Mouse (Mus musculus) macrophage (primary cell): ENCODE measurements around the gene Adss. TPM values are rescaled to one million over a fixed set of nuclear protein-coding genes. Genes with fewer than 3 reads are reported as not detected.

Experiments used
- H3K27ac ChIP-seq: fragments of 350-480 bp; formaldehyde crosslinking; 2 replicates; pipeline ENCODE4 v1.9.0; 2021
- H3K36me3 ChIP-seq: fragments of 350-480 bp; formaldehyde crosslinking; 2 replicates; pipeline ENCODE4 v1.9.0; 2021; ENCODE audit errors: inconsistent target
- H3K4me3 ChIP-seq: fragments of 350-480 bp; formaldehyde crosslinking; 2 replicates; pipeline ENCODE4 v1.9.0; 2021; ENCODE audit errors: inconsistent target
- H3K79me2 ChIP-seq: fragments of 350-480 bp; formaldehyde crosslinking; 2 replicates; pipeline ENCODE4 v1.9.0; 2021; ENCODE audit errors: inconsistent target
- WGBS: methylation state at CpG from one replicate; pipeline ENCODE4 v1.1.7; 2026; ENCODE audit warnings: inconsistent platforms; ENCODE audit not compliant: missing documents; 5-methylcytosine and 5-hydroxymethylcytosine counted together
- polyA plus RNA-seq: library from polyadenylated mRNA; stranded (reverse); fragments of 250-400 nt; gene quantifications from 3 replicates; pipeline ENCODE4 v1.2.4, GENCODE M21; 2018; ENCODE audit warnings: inconsistent platforms

The Adss gene
- polyA plus RNA-seq, 1 experiment from 2014 or later: 43.2 TPM

DNA sequence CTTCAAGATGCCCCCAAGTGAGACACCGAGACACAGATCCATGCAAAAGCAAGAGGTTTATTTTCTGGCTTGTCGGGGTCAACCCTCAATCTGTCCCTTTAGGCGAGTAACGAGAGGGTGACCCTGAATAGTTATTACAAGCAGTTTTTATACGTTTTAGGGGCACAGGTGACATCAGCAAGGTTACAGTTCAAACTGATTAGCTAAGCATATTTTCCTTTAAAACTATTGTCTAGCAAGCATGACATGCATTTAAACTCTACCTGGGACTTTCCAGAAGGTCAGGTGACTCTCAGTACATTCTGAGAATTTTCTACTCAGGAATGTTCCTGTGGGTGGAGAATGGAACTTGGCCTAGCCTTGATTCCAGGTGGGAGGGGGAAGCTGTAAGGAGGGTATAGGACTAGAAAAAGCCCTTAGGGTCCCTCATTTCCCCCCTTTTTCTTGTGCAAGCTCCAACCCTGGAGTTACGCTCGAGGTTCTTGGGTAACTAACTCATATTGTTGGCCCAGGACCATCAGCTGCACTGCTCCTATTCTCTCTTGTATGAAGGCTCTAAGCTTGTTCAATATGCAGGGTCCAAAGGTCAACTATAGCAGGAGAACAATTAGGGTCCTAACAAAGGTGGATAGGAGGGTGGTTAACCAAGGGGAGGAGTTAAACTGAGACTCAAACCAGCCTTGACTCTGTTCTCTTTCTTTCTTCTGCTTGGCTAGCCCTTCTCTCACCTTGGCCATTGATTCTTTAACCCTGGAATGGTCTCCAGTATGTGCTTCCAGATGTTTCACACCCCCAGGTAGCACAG, 51.6 kb downstream of the Adss start:
- WGBS: 84% methylated on average over 7 of the region's 7 CpGs
- H3K79me2 ChIP-seq: no peaks in the 10 kb centered on the region
- H3K27ac ChIP-seq: no peak overlapping the region
- H3K4me3 ChIP-seq: no peak overlapping the region
- H3K36me3 ChIP-seq: no peaks in the 10 kb centered on the region

DNA sequence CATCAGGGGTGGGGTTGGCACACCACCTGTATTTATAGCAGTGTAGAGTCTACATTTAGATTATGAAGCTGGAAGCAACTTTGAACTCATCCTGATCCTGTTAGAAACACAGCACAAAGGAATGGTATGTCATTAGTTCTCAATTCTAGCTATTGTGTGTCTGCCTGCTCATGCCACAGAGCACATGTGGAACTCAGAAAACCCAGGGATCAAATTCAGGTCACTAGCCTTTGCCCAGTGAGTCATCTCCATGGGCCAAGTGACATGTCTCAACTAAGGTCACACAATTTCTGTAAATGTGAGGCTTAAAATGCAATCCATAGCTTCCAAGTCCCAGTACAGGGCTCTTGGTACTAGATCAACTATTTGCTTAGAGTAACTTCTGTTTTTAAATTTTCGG, 54.2 kb downstream of the Adss start:
- H3K4me3 ChIP-seq: no peak overlapping the region
- WGBS: 94% methylated on average over 1 of the region's 1 CpGs
- no peaks in the 10 kb centered on the region for H3K36me3 ChIP-seq
- no peak overlapping the region for H3K27ac ChIP-seq
- H3K79me2 ChIP-seq: no peaks in the 10 kb centered on the region

DNA sequence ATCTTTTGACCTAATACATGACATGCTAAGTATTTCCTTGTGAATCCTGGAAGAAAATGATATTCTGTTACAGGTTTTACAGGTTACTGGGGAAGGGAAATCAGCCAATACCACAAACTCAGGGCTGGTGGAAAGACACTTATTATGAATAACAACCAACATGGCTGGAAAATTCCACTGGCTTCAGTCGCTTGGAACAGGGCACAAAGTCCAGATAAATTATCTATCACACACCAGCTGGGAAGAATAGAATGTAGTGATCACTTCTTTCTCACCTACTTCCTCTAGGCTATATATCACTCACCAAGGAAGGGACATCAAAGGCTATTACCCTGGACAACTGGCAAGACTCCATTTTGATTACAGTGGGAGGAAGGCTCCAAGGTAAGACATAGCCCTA, 55.6 kb downstream of the Adss start:
- H3K79me2 ChIP-seq: no peaks in the 10 kb centered on the region
- H3K4me3 ChIP-seq: no peak overlapping the region
- WGBS: 100% methylated on average over 1 of the region's 1 CpGs
- no peaks in the 10 kb centered on the region for H3K36me3 ChIP-seq
- H3K27ac ChIP-seq: no peak overlapping the region

DNA sequence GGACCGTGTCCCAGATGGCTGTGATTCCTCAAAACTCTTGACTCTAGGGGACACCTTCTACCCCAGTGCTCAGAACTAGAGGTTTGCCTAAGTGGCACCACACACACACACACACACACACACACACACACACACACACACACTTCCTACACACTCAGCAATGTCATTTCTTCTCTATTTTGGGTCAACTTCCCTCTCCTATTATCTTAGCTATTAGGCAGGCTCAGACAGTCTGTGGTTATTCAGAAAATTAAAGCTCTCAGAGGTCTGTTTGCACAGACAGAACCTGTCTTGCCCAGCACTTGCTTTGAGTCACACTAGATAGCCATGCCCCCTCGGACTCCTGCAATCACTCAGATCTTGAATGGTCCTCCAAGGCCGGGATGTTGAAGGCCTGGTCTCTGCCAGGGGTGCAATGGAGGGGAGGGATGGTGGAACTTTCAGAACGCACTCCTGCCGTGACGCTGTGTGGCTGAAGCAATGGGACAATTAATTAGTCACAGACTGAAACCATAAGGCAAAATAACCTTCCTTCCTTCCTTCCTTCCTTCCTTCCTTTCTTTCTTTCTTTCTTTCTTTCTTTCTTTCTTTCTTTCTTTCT, 58.7 kb downstream of the Adss start:
- Histone ChIP-seq H3K27ac (peak overlapping the region; percentile 36; the same call in 1 of the 2 replicates), H3K36me3 (no peaks in the 10 kb centered on the region), H3K4me3 (no peak overlapping the region), H3K79me2 (no peaks in the 10 kb centered on the region)
- WGBS: 13% methylated on average over 6 of the region's 6 CpGs

DNA sequence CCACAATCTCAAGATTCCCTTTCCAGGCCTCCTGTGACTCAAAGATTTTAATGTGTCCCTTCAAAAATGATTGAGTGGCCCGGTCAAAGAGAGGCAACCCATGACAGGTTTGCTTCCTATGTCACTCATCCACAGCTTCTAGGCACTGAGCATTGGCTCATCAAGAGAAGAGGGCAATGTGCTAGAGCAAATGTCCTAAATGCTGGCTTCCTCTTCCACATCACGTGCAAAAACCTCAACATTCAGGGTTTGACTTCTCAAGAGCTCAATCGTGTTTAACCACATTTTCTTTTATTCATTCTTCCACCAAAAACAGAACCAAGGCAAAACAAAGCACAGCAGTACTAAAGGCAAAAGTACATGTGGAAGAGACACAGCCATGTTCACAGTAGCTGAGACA, 64.3 kb downstream of the Adss start:
- Histone ChIP-seq H3K79me2 (no peaks in the 10 kb centered on the region), H3K4me3 (no peak overlapping the region), H3K36me3 (no peaks in the 10 kb centered on the region), H3K27ac (peak overlapping the region; percentile 19; the same call in 1 of the 2 replicates)
- 40% methylated on average over 3 of the region's 3 CpGs for WGBS

DNA sequence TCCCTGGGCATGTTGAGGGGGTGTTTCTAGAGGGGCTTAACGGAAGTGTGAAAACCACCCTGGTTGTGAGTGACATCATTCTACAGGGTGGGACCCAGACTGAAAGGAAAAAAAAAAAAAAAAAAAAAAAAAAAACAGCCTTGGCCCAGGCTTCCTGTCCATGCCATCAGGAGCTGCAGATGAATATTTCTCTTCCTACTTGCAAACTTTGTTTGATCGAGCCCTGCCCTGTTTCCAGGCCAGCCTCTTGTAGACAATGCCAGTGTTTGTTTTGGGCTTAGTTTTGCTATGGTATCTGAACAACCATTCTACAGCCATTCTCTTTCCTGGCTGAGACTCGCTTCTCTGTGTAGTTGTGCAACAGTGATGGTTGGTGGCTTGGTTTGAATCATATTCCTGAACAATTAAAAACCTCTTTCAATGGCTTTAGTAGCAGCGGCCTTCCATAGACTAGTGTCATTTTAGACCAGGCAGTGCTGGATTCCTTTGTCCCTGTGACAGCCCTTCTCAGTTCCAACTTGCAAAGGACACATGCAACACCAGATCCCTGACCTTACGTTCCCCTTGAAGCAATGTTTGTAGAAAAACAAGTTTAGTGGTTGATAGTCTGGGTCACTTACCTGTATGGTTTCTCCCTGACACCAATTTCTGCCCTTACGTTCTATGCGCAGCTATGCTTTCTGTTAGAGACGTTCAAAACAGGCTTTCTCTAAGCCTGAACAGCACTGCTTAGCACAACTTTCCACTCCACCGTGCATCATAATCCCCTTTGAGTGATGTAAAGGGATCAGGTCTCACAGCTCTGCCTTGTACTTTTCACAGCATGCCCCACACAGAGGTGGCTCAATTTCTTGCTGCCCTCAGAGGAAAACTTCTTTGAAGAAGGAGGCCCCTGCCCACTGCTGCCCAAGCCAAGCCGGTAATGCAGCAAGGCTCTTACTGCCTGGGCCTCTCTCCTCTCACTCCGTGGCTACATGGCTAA, 67.0 kb downstream of the Adss start, which contains the start of gene 1700016C15Rik:
Gene 1700016C15Rik (plus strand): TSS at position 772 of the 982 bp plus-strand sequence.
- WGBS: 87% methylated on average over 10 of the region's 11 CpGs

DNA sequence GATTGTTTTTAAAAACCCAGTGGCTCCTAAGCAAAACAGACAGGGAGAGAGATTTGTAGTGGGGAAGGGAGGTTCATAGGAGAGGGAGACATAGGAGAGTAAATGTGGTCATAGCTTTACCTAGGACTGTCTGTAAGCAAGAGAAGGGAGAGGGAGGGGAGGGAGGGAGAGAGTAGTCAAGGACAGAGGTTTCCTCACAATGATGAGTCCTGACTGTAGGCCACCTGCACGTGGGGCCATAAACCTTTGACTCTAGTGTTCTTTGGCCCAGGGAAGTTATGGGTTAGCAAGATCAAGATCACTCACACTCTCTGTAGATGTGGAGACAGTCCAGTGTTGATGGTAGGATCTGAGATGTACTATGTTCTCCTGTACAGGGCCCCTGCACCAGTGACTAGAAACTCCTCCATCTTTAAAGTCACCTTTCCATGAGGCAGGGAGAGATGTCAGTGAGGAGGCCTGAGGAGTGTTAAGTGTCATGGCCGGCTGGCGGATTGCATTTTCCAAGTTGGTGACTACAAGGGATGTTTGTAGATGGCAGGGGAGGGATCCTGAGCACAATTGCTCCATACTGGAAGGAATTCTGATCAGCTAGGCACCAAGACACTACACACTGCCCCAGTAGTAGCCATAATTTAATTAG, 68.3 kb downstream of the Adss start:
- WGBS: 93% methylated on average over 3 of the region's 3 CpGs
- H3K36me3 ChIP-seq: no peaks in the 10 kb centered on the region
- H3K27ac ChIP-seq: no peak overlapping the region

More for the DNA sequence above, 67.0 kb downstream of the Adss start, which contains the start of gene 1700016C15Rik:
- Histone ChIP-seq H3K79me2 (no peaks in the 10 kb centered on the region), H3K4me3 (no peak within 1 kb of the TSS), H3K36me3 (no peaks in the 10 kb centered on the region), H3K27ac (no peak within 1 kb of the TSS)

DNA sequence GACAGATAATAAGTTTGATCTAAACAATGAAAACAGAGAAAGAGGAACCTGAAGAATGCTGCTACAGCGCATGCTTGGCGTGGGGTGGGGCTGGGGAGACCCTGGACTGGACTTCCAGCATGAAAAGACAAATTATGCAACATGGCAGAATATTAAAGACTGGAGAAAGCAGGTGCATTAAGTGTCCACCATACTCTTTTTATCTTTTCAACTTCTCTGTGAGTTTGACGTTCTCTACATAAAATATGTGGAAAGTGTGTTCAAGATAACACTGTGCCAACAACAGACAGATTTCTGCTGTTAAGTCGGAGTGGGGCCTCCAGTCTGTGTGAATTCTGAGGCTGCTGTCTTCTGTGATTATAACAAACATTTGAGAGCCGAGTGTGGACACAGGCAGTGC, 69.4 kb downstream of the Adss start:
- WGBS: 67% methylated on average over 5 of the region's 5 CpGs
- no peaks in the 10 kb centered on the region for H3K79me2 ChIP-seq
- no peak overlapping the region for H3K27ac ChIP-seq
- no peaks in the 10 kb centered on the region for H3K36me3 ChIP-seq
- H3K4me3 ChIP-seq: no peak overlapping the region

More for the DNA sequence above, 68.3 kb downstream of the Adss start:
- no peaks in the 10 kb centered on the region for H3K79me2 ChIP-seq
- H3K4me3 ChIP-seq: no peak overlapping the region

DNA sequence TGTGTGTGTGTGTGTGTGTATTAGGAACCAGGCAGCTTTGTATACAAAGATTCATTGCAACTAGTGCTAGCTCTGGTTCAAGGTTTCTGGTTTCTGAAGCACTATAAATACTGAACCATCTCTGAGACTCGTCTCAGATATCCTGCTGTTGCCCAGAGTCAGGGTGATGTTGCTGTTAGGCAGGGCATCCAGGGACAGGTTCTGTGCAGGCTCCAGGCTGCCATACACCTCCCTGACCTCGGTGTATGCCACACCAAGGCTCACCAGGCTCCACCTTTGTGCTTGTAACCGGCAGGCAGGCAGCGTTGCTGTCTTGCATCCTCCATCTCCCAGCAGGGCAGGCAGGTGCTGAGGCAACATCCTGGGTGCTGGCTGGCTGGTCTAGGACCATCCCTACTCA, 72.5 kb downstream of the Adss start:
- H3K4me3 ChIP-seq: no peak overlapping the region
- 80% methylated on average over 4 of the region's 4 CpGs for WGBS
- H3K36me3 ChIP-seq: no peaks in the 10 kb centered on the region
- H3K79me2 ChIP-seq: no peaks in the 10 kb centered on the region
- H3K27ac ChIP-seq: no peak overlapping the region

DNA sequence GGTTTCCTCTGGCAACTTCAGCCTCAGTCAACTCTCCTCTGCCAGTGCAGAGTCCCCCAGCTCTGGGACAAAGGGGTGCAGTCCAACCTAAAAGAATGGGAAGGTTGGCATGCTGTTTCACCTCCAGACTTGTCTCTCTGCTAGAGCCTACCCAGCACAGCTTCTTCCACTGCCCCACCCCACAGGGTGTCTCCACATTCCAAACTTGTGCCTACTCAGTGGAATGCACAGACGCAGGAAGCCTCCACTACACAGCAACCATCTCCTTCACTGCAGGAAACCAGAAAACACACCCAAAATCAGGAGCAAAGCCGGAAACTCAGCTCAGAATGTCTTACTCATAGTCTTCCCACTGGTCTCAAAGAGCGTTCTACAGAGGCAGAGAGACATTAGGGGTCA, 77.3 kb downstream of the Adss start:
- 87% methylated on average over 3 of the region's 3 CpGs for WGBS
- H3K36me3 ChIP-seq: no peaks in the 10 kb centered on the region
- H3K79me2 ChIP-seq: no peaks in the 10 kb centered on the region
- H3K4me3 ChIP-seq: no peak overlapping the region
- no peak overlapping the region for H3K27ac ChIP-seq

DNA sequence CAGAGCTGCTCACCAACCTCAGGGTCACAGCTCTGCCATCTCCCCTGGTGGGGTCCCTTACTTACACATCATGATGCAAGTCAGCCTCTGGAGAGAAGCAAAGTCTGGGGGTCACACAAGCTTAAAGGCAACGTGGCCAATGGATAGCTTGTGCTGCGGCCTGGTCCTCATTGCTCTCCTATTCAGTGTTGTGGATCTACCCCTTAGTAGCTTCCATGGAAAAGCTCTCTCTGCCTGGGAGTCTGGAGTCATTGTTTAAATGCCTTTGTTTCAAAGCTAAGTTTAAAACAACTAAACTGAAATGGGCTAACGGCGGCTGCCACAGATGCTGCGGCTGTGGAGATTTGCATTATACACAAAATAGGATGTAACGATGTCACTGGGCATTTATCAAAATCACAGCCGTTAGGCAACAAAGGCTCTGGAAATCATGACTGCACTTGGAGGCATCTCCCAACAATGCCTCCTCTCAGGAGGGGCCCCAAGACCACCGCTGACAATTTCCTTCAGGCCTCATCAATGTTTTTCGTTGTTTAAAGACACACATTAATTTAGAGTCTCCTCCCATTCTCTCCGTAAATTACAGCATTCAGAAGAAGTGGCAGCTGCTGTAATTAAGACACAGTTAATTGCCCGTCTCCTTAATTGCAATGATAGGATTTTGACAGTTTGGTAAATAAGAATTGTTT, 77.8 kb downstream of the Adss start:
- WGBS: 88% methylated on average over 11 of the region's 11 CpGs
- Histone ChIP-seq H3K36me3 (no peaks in the 10 kb centered on the region), H3K4me3 (no peak overlapping the region), H3K27ac (no peak overlapping the region), H3K79me2 (no peaks in the 10 kb centered on the region)

DNA sequence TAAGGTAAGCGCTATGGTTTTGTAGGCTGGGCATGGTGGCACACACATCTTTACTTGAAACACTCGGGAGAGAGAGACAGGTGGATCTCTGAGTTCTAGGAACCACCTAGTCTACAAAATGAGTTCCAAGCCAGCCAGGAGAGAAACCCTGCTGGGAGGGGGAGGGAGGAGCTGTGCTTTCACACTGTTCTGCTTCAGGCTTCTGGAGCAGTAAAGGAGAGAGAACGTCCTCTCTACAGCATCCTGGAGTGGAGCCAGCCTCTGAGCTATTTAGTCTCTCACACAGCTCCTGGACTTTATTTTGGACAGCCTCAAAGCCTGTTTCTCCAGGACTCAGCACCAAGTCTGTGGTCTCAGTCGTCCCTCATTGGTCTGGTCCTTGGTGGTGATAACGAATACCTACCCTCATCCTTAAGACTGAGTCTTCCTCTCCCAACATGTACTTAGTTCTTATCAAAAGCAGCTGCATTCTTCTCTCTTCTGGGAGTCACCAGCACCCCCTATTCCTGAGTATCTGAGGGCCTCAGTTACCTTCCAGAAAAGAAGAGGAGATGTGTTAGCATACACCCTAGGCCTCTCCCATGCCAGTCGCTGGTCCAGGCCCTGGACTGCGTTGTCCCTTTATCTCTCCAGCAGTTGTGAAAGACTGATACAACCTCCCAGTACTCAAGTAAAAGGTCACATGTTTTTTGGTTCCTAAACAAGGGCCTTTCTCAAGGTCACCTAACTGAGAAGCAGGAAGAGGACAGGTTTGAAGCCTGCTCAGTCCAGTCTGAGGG, 79.1 kb downstream of the Adss start:
- H3K36me3 ChIP-seq: no peaks in the 10 kb centered on the region
- H3K27ac ChIP-seq: no peak overlapping the region
- no peaks in the 10 kb centered on the region for H3K79me2 ChIP-seq
- no peak overlapping the region for H3K4me3 ChIP-seq
- WGBS: 83% methylated on average over 6 of the region's 7 CpGs

DNA sequence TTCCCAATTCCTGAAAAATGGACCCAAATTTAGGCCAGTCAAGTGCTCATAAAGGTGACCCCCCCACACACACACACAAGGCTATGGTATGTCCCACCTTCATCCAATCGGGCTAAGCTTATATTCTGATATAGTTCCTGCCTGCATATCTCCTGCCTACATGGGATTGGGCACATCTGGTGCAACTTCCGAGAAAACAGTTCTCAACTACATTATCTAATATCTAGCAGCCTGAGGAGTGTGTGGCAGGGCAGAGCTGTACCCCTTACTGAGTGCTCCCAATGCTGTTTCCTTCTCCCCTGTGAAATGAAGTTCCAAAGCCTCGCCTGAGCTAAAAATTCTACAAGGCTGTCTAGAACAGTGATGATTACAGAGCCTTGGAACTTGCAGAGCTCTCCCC, 79.9 kb downstream of the Adss start:
- Histone ChIP-seq H3K36me3 (no peaks in the 10 kb centered on the region), H3K79me2 (no peaks in the 10 kb centered on the region), H3K4me3 (no peak overlapping the region), H3K27ac (no peak overlapping the region)
- 90% methylated on average over 3 of the region's 3 CpGs for WGBS
